Mouse (Mus musculus): ENCODE measurements around the gene Denr. TPM values are rescaled to one million over a fixed set of nuclear protein-coding genes. Genes with fewer than 3 reads are reported as not detected.

Denr gene
- polyA plus RNA-seq, 1 experiment, result 194 TPM

DNA sequence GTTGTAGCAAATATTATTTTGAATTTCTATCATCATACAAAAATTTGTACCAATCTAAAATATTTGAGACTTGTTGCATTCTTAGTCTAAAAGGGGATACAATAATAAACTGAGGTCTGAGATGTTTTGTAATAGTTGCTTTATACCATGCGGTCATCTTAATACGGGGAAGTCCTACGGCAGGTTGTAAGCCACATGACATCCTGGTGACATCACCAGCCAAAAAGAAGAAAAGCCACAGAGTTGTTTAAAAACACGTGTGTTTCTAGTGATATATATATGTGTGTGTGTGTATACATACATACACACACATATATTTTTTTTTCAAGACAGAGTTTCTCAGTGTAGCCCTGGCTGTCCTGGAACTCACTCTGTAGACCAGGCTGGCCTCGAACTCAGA is 13.5 kb upstream of the Denr start:
- TF ChIP-seq GATA1 (IDR thresholded peaks at IDR 0.05; ENCODE audit: low read length), result no peak

DNA sequence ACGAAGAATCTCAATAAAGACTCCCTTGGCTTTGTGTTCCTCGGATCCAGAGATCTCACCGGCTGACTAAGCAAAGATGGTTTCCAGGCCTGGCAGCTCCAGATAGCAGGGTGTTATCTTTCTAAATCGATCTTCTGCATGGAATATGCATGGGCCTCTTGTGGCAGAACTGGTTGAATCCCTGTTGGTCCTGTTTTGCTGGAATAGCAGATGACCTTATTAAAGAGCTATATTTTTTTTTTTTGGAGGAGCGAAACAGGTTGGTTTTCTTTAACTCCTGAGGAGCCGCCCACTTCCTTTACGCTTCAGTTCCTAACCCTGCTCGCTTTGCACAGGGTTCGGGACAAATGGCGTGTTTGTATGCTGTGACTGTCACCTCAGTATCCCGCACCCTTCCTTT is 10.6 kb upstream of the Denr start:
- no peak for TF ChIP-seq GATA1 (IDR thresholded peaks at IDR 0.05; ENCODE audit: low read length)

DNA sequence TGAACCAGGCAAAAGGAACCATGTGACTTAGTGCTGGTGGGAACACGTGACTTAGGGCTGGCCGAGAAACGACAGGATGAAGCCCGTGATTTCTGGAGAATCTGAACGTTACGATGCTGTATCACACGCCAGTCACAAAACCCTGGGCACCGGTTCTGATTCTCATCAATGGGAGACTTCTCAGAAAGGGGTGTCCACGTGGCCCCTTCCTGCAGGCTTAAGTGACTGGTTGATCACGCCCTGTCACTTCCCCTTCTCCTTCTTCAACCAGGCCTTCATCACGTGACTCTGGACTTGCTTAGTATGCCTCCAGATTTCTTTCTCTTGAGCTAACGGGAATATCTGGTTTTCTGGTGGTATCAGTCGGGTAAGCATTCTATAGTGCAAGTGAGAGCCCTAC is 9.6 kb upstream of the Denr start:
- no peak for TF ChIP-seq GATA1 (IDR thresholded peaks at IDR 0.05; ENCODE audit: low read length)

DNA sequence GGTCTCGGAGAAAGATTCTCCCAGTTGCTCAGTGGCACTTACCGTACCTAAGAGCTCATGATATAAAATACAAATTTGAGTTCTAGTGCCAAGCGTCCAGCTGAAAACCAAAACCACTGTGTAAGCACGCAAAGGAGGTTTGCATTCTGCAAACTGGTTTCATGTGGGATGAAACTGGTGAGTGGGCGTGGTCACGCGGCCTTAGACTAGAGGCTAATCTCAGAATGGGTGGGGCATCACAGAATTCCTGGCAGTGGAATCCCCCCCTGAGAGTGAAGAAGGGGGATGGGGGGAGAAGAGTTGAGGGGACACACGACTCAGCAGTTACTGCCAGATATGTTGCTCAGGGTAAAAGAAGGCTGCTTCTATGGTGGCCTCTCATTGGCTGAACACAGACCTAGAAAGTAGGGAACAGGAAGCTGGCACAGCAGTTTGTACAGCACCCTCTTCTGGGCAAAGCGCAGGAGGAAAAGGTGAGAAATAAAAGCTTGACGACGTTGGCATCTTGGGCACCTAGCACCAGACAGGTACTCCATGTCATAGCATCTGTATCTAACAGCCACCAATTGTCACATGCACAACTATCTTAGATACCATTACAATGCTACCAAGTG is 2.8 kb upstream of the Denr start:
- no peak for TF ChIP-seq GATA1 (IDR thresholded peaks at IDR 0.05; ENCODE audit: low read length)

DNA sequence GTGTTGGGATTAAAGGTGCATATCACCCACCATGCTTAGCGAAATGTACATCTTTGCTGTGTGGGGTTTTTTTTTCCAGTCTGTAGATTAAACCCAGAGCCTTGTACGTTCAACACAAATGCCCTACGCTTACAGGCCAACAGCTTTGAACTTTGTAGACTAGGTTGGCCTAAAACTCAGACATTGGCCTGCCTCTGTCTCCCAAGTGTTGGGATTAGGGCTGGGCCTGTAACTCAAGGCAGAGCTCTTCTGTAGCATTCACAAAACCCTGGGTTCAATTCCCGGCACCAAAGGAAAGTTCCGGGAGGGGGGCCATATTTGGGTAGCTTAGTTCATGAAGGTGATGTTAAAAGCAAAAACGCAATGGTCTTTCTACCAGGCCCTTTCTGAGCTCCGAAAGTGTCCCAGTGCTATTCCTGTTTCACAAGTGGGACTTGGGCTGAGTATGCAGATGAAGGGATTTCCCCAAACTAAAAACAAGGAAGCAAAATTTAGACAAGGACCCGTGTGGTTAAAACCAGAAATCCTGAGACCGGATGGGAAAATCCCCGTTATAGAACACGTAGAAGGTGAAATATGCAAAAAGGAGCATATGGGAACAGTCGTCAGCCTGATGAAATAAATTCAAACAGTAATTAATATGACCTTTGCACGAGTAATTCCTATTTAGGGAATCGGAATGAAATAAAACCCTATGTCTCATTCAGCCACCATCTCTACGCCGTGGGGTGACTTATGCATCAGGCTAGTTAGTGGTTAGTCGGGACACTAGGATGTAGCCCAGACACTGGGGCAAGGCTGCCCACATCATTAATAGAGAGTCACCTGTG is 614 bp upstream of the Denr start:
- no peak for TF ChIP-seq GATA1 (IDR thresholded peaks at IDR 0.05; ENCODE audit: low read length)

DNA sequence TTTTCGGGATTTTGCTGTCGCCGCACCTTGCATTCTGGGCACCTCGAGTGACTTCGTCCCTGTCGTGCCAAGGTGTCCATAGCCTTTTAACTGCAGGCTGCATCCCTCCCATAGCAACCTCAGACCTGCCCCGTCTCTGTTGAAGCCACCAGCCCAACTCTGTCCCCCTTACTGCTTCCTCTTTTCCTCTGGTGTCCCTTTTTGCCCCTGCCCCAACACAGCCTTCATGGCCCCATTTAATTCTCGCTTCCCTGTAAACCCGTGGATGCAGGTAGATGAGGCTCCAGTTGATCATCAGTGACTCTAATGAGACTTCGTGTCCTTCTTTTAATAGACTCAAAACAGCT is 629 bp downstream of the Denr start:
- no peak for TF ChIP-seq GATA1 (IDR thresholded peaks at IDR 0.05; ENCODE audit: low read length)

DNA sequence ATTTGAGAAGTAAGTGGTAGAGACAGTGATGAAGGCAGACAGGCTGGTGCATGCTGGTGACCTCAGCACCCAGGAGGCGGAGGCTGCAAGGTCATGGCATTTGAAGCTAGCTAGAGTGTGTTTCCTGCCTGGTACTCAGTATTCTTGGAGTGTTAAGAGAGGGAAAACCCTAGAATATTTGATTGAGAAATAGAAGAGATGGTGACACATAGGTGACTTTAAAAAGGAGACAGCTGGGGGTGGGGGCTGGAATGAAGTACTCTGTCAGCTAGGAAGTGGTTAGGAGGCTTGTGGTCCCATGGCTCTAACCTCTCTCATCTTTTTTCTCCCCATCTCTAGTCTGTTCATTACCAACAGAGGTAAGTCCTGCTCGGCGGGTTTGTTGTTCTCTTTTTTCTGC is 7.9 kb downstream of the Denr start:
- no peak for TF ChIP-seq GATA1 (IDR thresholded peaks at IDR 0.05; ENCODE audit: low read length)

DNA sequence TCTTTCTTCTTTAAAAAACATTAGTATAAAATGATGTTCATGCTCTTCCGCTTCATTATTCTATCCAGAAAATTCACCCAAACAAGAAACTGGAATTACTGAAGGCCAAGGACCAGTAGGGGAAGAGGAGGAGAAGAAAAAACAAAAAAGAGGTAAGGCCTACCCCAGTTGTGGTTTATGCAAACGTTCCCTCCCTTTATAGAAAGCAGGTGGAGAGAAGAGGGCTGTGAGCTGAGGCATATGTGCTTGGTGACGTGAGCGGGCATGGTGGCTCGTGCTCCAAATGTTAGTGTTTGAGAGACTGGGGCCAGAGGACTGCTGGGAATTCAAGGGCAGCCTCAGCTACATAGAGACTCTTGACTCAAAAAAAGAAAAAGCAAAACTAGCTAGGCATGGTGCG is 15.1 kb downstream of the Denr start:
- TF ChIP-seq GATA1 (IDR thresholded peaks at IDR 0.05; ENCODE audit: low read length), result no peak

DNA sequence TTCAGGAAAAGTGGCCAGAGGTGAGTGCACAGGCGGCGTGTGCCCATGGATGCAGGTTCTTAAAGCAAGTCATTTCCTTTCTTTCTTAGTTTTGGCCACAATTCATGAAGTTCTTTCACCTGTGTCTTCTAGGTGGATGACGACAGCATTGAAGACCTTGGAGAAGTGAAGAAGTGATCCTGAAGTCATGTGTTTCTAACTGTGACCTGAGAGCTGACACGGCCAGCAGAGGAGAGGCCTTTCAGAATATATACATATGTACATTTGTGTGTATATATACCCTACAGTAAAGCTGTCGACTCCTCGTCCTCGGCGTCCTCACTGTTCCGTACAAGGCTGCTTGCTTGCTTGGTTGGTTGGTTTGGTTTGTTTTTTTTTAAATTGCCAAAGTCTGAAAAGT is 20.1 kb downstream of the Denr start, which contains the start of gene Gm43518:
TSS of gene Gm43518 (plus strand) at position 301 of the 400 bp plus-strand sequence.
- no peak for TF ChIP-seq GATA1 (IDR thresholded peaks at IDR 0.05; ENCODE audit: low read length)

DNA sequence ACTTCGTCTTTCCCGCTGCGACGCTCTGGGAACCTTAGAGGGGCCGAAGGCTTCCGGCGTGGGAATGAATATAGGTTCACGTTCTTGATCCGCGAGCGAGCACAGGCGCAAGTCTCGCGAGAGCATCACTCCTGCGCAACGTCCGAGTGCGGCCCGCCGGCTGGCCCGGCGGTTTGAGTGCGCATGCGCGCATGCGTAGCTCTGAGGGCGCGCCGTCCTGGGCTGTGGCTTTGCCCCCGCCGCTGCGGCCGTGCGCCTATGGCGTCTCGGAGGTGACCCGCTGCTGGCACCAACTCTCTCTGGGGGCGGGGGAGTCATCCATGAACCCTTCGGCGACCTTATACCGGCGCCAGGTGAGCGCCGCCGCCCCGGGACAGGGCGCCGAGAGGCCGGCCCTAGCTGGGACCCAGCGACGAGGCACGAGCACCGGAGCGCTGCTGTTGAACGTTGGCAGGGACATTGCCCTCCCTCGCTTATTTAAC is 23.6 kb downstream of the Denr start, which contains the start of gene Ccdc62:
TSS of gene Ccdc62 (plus strand) at position 172 of the 482 bp plus-strand sequence.
- TF ChIP-seq GATA1 (IDR thresholded peaks at IDR 0.05; ENCODE audit: low read length), result no peak

DNA sequence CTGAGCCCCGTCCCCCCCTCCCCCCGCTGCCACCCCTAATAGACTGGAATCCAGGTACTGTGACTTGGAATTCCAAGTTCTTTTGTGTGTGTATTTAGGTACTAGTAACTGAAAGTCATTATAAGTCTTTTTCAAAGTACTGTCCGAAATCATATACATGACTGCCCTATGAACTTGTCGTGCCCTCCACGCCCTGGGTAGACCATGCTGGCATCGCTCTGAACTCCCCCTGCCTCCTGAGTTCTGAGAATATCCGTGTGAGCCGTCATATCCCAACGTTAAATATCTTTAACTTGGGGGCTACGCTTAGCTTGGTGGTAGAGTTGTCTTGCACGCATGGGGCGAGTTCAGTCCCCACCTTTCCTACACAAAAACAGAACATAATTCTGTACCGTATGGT is 24.2 kb downstream of the Denr start:
- no peak for TF ChIP-seq GATA1 (IDR thresholded peaks at IDR 0.05; ENCODE audit: low read length)

DNA sequence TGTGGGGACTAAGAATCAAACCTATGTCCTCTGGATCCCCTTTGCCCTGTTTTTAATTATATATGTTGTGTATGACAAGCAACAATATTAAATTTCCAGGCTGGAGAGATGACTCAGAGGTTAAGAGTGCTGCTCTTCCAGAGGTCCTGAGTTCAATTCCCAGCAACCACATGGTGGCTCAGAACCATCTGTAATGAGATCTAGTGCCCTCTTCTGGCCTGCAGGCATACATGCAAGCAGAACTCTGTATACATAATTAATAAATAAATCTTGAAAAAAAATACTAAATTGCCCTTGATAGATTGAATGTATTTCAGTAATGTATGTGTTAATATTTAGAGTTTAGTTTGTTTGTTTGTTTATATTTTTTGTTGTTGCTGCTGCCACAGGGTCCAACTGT is 26.0 kb downstream of the Denr start:
- TF ChIP-seq GATA1 (IDR thresholded peaks at IDR 0.05; ENCODE audit: low read length), result no peak

DNA sequence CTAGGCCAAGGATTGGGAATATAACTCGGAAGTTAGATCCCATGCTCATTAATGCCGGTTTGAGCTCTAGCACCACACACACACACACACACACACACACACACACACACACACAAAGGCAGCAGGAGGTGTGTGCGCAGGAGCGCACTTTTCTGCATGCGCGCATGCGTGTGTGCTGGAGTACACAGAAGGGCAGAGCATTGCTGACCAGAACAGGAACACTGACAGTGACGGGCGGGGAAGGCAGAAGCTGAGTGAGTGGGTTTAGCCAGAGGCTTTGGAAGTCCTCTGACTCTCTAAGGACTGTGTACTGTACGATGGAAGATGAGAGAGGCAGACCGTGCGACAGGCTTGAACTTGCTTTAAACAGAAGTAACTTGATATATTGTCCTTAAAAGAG is 26.6 kb downstream of the Denr start:
- TF ChIP-seq GATA1 (IDR thresholded peaks at IDR 0.05; ENCODE audit: low read length), result no peak

DNA sequence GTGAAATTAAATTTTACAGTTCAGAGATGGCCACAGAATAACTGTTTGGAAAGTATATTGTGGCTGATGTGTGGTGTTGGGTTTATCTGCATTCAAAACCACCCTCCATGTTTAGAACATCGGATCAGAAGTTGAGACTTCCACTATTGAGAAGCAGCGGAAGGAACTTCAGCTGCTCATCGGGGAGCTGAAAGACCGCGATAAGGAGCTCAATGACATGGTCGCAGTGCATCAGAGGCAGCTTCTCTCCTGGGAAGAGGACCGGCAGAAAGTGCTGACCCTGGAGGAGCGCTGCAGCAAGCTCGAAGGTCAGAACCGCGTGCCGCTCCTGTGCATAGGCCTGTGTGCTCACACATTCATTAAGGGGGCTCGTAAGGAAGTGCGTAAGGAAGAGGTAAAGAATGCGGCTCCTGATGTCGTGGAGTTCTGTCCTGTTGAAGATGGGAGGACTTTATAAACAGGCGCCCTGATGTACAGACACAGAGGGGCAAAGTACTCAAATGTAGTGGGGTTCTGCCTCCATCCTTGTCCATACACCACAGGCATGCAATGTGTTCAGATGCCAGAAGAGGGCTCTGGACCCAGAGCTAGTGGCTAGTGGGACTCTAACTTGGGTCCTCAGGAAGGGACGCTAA is 27.1 kb downstream of the Denr start:
- no peak for TF ChIP-seq GATA1 (IDR thresholded peaks at IDR 0.05; ENCODE audit: low read length)

DNA sequence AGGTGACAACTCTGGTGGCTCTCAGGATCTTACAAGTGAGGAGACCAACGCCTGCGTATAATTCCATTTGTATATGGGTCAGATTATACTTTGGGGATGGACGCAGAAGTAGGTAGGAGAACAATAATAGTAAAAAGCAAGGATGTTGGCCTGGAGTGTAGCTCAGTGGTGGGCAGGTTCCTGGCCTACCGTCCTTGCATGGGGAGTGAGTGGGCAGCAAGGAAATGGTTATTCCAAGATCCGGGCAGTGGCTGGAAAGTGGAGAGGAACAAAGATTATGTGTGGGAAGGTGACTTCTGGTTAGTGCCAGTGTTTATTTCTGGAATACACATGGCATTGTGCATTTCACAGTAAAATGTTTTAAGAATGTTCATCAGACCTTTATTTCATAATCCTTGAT is 29.0 kb downstream of the Denr start:
- TF ChIP-seq GATA1 (IDR thresholded peaks at IDR 0.05; ENCODE audit: low read length), result no peak

DNA sequence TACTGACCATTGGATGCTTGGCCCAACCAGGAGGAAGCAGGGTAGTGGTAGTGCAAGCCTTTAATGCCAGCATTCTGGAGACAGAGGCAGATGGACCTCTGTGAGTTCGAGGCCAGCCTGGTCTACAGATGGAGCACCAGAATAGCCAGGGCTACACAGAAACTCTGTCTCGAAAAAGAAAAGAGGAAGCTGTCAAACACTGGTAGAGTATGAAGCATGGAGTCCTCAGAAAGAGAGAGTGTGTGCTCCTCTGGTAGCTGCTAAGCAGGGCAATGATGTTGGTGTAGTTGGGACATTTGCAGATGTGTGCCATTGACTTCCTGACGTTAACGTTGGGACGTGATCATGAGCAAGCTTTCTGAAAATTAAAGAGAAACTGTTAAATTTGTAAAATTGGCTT is 31.5 kb downstream of the Denr start:
- no peak for TF ChIP-seq GATA1 (IDR thresholded peaks at IDR 0.05; ENCODE audit: low read length)

Measured in G1E-ER4 (cell line).